Mouse (Mus musculus) MEL (cell line): Measurements from ENCODE around the gene Pknox2. TPM values are rescaled to one million over a fixed set of nuclear protein-coding genes. Genes with fewer than 3 reads are reported as not detected.

ENCODE experiments used
- DNase-seq: peaks from one replicate; pipeline ENCODE4 v3.0.0; 2011; ENCODE audit warnings: low read depth, low spot score
- H3K27ac ChIP-seq: 2 replicates; pipeline ENCODE4 v1.5.1; 2012; ENCODE audit warnings: low read depth, mild to moderate bottlenecking, control low read depth, low read length, moderate library complexity; ENCODE audit not compliant: control insufficient read depth
- H3K27me3 ChIP-seq, 2 experiments: fragments of 150-350 bp in 1 of 2; sonication (generic) in 1 of 2; 2 replicates each; pipeline ENCODE4 v1.6.1; 2012; ENCODE audit warnings: low read length in 2 of 2, mild to moderate bottlenecking in 2 of 2, improper control_type of control experiment in 1 of 2, moderate library complexity in 1 of 2; ENCODE audit not compliant: insufficient read depth in 2 of 2, control insufficient read depth in 1 of 2
- H3K36me3 ChIP-seq, 2 experiments: 2 replicates each; pipeline ENCODE4 v1.6.1; 2012 to 2014; ENCODE audit warnings: low read length in 2 of 2, improper control_type of control experiment in 1 of 2, inconsistent platforms in 1 of 2, mild to moderate bottlenecking in 1 of 2; ENCODE audit not compliant: insufficient read depth in 2 of 2, control insufficient read depth in 1 of 2
- H3K4me1 ChIP-seq, 2 experiments: fragments of 150-350 bp in 1 of 2; sonication (generic) in 1 of 2; 2 replicates each; pipeline ENCODE4 v1.6.1; 2012; ENCODE audit warnings: low read length in 2 of 2, improper control_type of control experiment in 1 of 2, mild to moderate bottlenecking in 1 of 2; ENCODE audit not compliant: insufficient read depth in 2 of 2, control insufficient read depth in 1 of 2
- H3K4me3 ChIP-seq, 2 experiments: fragments of 150-350 bp in 1 of 2; sonication (generic) in 1 of 2; 2 replicates each; pipeline ENCODE4 v1.5.1; 2012; ENCODE audit warnings: low read depth in 2 of 2, low read length in 2 of 2, mild to moderate bottlenecking in 2 of 2, moderate library complexity in 2 of 2, control low read depth in 1 of 2, improper control_type of control experiment in 1 of 2; ENCODE audit not compliant: control insufficient read depth in 1 of 2, insufficient read depth in 1 of 2
- H3K79me2 ChIP-seq: 2 replicates; pipeline ENCODE4 v1.6.1; 2012; ENCODE audit warnings: mild to moderate bottlenecking, low read length, moderate library complexity; ENCODE audit not compliant: control insufficient read depth, poor library complexity, insufficient read depth
- H3K9ac ChIP-seq: 2 replicates; pipeline ENCODE4 v1.6.1; 2012; ENCODE audit warnings: low read depth, mild to moderate bottlenecking, control low read depth, low read length, moderate library complexity; ENCODE audit not compliant: control insufficient read depth, poor library complexity, severe bottlenecking
- H3K9me3 ChIP-seq: fragments of 150-350 bp; sonication (generic); replicated peaks from 2 replicates; pipeline ENCODE4 v1.6.1; 2012; ENCODE audit warnings: mild to moderate bottlenecking, low read length, improper control_type of control experiment, moderate library complexity; ENCODE audit not compliant: insufficient read depth
- CHD1 ChIP-seq: IDR thresholded peaks from 2 replicates; pipeline ENCODE4 v1.6.1; 2012; ENCODE audit warnings: low read depth, mild to moderate bottlenecking, inconsistent platforms, low read length, improper control_type of control experiment
- ELF1 ChIP-seq: IDR thresholded peaks from 2 replicates; pipeline ENCODE4 v1.6.1; 2014; ENCODE audit warnings: low read depth, mild to moderate bottlenecking, inconsistent platforms, low read length, improper control_type of control experiment, moderate library complexity
- EP300 ChIP-seq, 2 experiments: IDR thresholded peaks; 2 replicates each; pipeline ENCODE4 v1.6.1; 2011; ENCODE audit warnings: improper control_type of control experiment in 2 of 2, low read length in 2 of 2, low read depth in 1 of 2, mild to moderate bottlenecking in 1 of 2
- ETS1 ChIP-seq: IDR thresholded peaks from 2 replicates; pipeline ENCODE4 v1.6.1; 2012; ENCODE audit warnings: low read depth, mild to moderate bottlenecking, inconsistent platforms, low read length, improper control_type of control experiment, moderate library complexity
- GABPA ChIP-seq: IDR thresholded peaks from 2 replicates; pipeline ENCODE4 v1.6.1; 2012; ENCODE audit warnings: low read depth, mild to moderate bottlenecking, inconsistent platforms, low read length, improper control_type of control experiment, moderate library complexity
- GATA1 ChIP-seq: IDR thresholded peaks from 2 replicates; pipeline ENCODE4 v1.6.1; 2011; ENCODE audit warnings: low read depth, low read length, improper control_type of control experiment
- HCFC1 ChIP-seq: IDR thresholded peaks from 2 replicates; pipeline ENCODE4 v1.6.1; 2012; ENCODE audit warnings: low read depth, mild to moderate bottlenecking, inconsistent platforms, low read length, improper control_type of control experiment, moderate library complexity
- KAT2A ChIP-seq: conservative IDR thresholded peaks from 2 replicates; pipeline ENCODE4 v1.6.1; 2012; ENCODE audit warnings: low read depth, low read length, improper control_type of control experiment, inconsistent platforms
- MAZ ChIP-seq: IDR thresholded peaks from 2 replicates; pipeline ENCODE4 v1.6.1; 2012; ENCODE audit warnings: low read depth, mild to moderate bottlenecking, inconsistent platforms, low read length, improper control_type of control experiment
- MEF2A ChIP-seq: IDR thresholded peaks from 2 replicates; pipeline ENCODE4 v1.6.1; 2014; ENCODE audit warnings: low read depth, mild to moderate bottlenecking, inconsistent platforms, low read length, improper control_type of control experiment; ENCODE audit not compliant: poor library complexity, insufficient replicate concordance, severe bottlenecking; ENCODE audit errors: extremely low read depth
- MXI1 ChIP-seq: IDR thresholded peaks from 2 replicates; pipeline ENCODE4 v1.6.1; 2011; ENCODE audit warnings: mild to moderate bottlenecking, low read depth, low read length, improper control_type of control experiment
- MYB ChIP-seq: IDR thresholded peaks from 2 replicates; pipeline ENCODE4 v1.6.1; 2011; ENCODE audit warnings: mild to moderate bottlenecking, low read depth, low read length, improper control_type of control experiment
- MYC ChIP-seq: IDR thresholded peaks from 2 replicates; pipeline ENCODE4 v1.6.1; 2011; ENCODE audit warnings: low read depth, mild to moderate bottlenecking, low read length, improper control_type of control experiment, moderate library complexity
- NELFE ChIP-seq: IDR thresholded peaks from 2 replicates; pipeline ENCODE4 v1.6.1; 2011; ENCODE audit warnings: low read depth, low read length, improper control_type of control experiment
- NRF1 ChIP-seq: IDR thresholded peaks from 2 replicates; pipeline ENCODE4 v1.6.1; 2014; ENCODE audit warnings: low read depth, mild to moderate bottlenecking, inconsistent platforms, low read length, improper control_type of control experiment, moderate library complexity; ENCODE audit not compliant: poor library complexity, insufficient read depth, severe bottlenecking
- POLR2AphosphoS2 ChIP-seq: IDR thresholded peaks from 2 replicates; pipeline ENCODE4 v1.6.1; 2011; ENCODE audit warnings: low read length, improper control_type of control experiment
- RAD21 ChIP-seq: IDR thresholded peaks from 2 replicates; pipeline ENCODE4 v1.6.1; 2011; ENCODE audit warnings: mild to moderate bottlenecking, low read depth, low read length, improper control_type of control experiment
- RCOR1 ChIP-seq: IDR thresholded peaks from 2 replicates; pipeline ENCODE4 v1.6.1; 2012; ENCODE audit warnings: low read depth, mild to moderate bottlenecking, inconsistent platforms, low read length, improper control_type of control experiment
- SIN3A ChIP-seq: IDR thresholded peaks from 2 replicates; pipeline ENCODE4 v1.6.1; 2012; ENCODE audit warnings: low read length, improper control_type of control experiment, inconsistent platforms
- SMC3 ChIP-seq: IDR thresholded peaks from 2 replicates; pipeline ENCODE4 v1.6.1; 2011; ENCODE audit warnings: low read depth, low read length, improper control_type of control experiment
- TBP ChIP-seq: IDR thresholded peaks from 2 replicates; pipeline ENCODE4 v1.8.0; 2011; ENCODE audit warnings: low read depth, low read length, improper control_type of control experiment
- UBTF ChIP-seq: IDR thresholded peaks from 2 replicates; pipeline ENCODE4 v1.6.1; 2012; ENCODE audit warnings: low read depth, mild to moderate bottlenecking, inconsistent platforms, low read length, improper control_type of control experiment, moderate library complexity, borderline replicate concordance; ENCODE audit not compliant: insufficient read depth
- USF1 ChIP-seq: IDR thresholded peaks from 2 replicates; pipeline ENCODE4 v1.6.1; 2014; ENCODE audit warnings: low read depth, mild to moderate bottlenecking, inconsistent platforms, low read length, improper control_type of control experiment, moderate library complexity
- ZC3H11A ChIP-seq: IDR thresholded peaks from 2 replicates; pipeline ENCODE4 v1.6.1; 2012; ENCODE audit warnings: low read depth, mild to moderate bottlenecking, inconsistent platforms, low read length, improper control_type of control experiment
- ZMIZ1 ChIP-seq: IDR thresholded peaks from 2 replicates; pipeline ENCODE4 v1.6.1; 2012; ENCODE audit warnings: low read depth, mild to moderate bottlenecking, inconsistent platforms, low read length, improper control_type of control experiment, moderate library complexity
- ZNF384 ChIP-seq: IDR thresholded peaks from 2 replicates; pipeline ENCODE4 v1.6.1; 2012; ENCODE audit warnings: low read depth, mild to moderate bottlenecking, inconsistent platforms, low read length, improper control_type of control experiment
- polyA plus RNA-seq, 2 experiments: library from polyadenylated mRNA; stranded (reverse) in 1 of 2; unstranded in 1 of 2; fragments of >175 nt in 1 of 2; fragments of >200 nt in 1 of 2; gene quantifications; 2 replicates each; pipeline versions ENCODE4 v1.2.1 to v1.2.4; 2012; ENCODE audit warnings: low replicate concordance in 2 of 2, low read depth in 1 of 2; ENCODE audit not compliant: insufficient read length in 2 of 2, insufficient read depth in 1 of 2, missing spikeins in 1 of 2
- total RNA-seq: library from RNA; depleted of rRNA; stranded (reverse); fragments of 300-350 nt; gene quantifications from 2 replicates; pipeline ENCODE4 v1.2.3, GENCODE M21; 2012

The Pknox2 gene
- total and polyA plus RNA-seq, 3 experiments = not detected

DNA sequence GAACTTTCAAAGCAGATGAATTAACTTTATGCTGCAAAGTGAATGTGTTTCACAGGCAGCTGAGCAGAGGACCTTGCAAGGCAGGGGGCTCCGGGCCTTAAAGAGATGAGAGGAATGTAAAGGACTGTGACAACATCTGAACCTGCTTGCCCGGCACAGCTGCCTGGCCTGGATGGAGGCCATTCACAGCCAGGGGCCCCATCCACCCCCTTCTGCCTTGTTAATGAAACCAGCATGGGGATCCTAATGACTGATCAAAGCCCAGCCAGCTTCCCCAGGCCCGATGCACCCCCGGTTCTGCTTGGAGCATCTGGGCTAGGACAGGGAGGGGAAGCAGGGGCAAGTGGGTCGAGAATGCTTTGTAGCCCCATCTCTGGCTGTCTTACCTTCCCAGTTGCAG is 183.0 kb downstream of the Pknox2 start:
- DNase-seq = no peak
- peaks cover 0 to 3% of the 10 kb centered on the region in 2 experiments; a peak in 3 of 4 replicates for H3K27me3 ChIP-seq
- H3K9ac ChIP-seq = no peak overlapping the region
- no peaks in the 10 kb centered on the region for H3K79me2 ChIP-seq
- H3K9me3 ChIP-seq = no peaks in the 10 kb centered on the region
- no peak overlapping the region for H3K27ac ChIP-seq
- no peak overlapping the region for H3K4me3 ChIP-seq
- TF ChIP-seq MEF2A = no peak
- TF ChIP-seq ELF1 = no peak
- no peak for TF ChIP-seq USF1
- TF ChIP-seq EP300 (IDR thresholded peaks at IDR 0.05; ENCODE audit: low read depth in 1 of 2, low read length in 2 of 2) = no peak
- TF ChIP-seq RCOR1 = no peak
- TF ChIP-seq SMC3 = no peak
- TF ChIP-seq CHD1 = no peak
- TF ChIP-seq KAT2A = no peak
- TF ChIP-seq POLR2AphosphoS2 = no peak
- no peak for TF ChIP-seq ZMIZ1
- TF ChIP-seq ETS1 = no peak
- no peak for TF ChIP-seq MYC
- no peak for TF ChIP-seq MXI1
- no peak for TF ChIP-seq GABPA
- no peak for TF ChIP-seq GATA1
- TF ChIP-seq RAD21 = no peak
- no peak for TF ChIP-seq TBP
- no peak for TF ChIP-seq ZC3H11A
- TF ChIP-seq MAZ = no peak
- no peak for TF ChIP-seq UBTF
- no peaks in the 10 kb centered on the region for H3K36me3 ChIP-seq
- no peaks in the 10 kb centered on the region for H3K4me1 ChIP-seq

- no peak overlapping the region for H3K4me3 ChIP-seq
- TF ChIP-seq ZNF384 (no peak), UBTF (no peak), SIN3A (no peak), RAD21 (no peak), MYB (no peak), HCFC1 (no peak), NELFE (no peak), GATA1 (no peak), TBP (no peak), MXI1 (no peak), NRF1 (no peak), EP300 (IDR thresholded peaks at IDR 0.05; ENCODE audit: low read depth in 1 of 2, low read length in 2 of 2) (no peak), ELF1 (no peak), CHD1 (no peak)
- no peaks in the 10 kb centered on the region for H3K36me3 ChIP-seq
- no peak for DNase-seq
- no peak overlapping the region for H3K27ac ChIP-seq
- H3K27me3 ChIP-seq = peaks cover 0 to 3% of the 10 kb centered on the region in 2 experiments; a peak in 3 of 4 replicates
- H3K79me2 ChIP-seq = no peaks in the 10 kb centered on the region
- no peaks in the 10 kb centered on the region for H3K9me3 ChIP-seq
- H3K9ac ChIP-seq = no peak overlapping the region
- H3K4me1 ChIP-seq = no peaks in the 10 kb centered on the region
Measured at GRCm38 (mm10) chr9:36963512-36963911, 183.7 kb downstream of the Pknox2 start.
